Mouse (Mus musculus) left cerebral cortex, postnatal 25 days (tissue): ENCODE data around the gene Tesk2. TPM values are rescaled to one million over a fixed set of nuclear protein-coding genes. Genes with fewer than 3 reads are reported as not detected.

ENCODE experiments used
- DNase-seq, 2 experiments: peaks; one replicate each; pipeline ENCODE4 v3.0.0; 2022; ENCODE audit warnings: low spot score in 2 of 2, mixed read lengths in 1 of 2
- intact Hi-C: fragments of 180-260 bp; cut with DNase I; formaldehyde crosslinking; loops from one replicate; pipeline ENCODE4 v1.15.1; 2025
- total RNA-seq, 2 experiments: library from RNA; stranded (reverse); gene quantifications; 2 replicates each; pipeline ENCODE4 v1.2.3; 2021

Gene Tesk2
- total RNA-seq, 2 experiments from 2014 or later = 4.2 to 5.8 TPM

- intact Hi-C loops = no loop called here
- DNase-seq = no peak
Observed at GRCm38 (mm10) chr4:116708791-116709390, 11.9 kb upstream of the Tesk2 start.

DNA sequence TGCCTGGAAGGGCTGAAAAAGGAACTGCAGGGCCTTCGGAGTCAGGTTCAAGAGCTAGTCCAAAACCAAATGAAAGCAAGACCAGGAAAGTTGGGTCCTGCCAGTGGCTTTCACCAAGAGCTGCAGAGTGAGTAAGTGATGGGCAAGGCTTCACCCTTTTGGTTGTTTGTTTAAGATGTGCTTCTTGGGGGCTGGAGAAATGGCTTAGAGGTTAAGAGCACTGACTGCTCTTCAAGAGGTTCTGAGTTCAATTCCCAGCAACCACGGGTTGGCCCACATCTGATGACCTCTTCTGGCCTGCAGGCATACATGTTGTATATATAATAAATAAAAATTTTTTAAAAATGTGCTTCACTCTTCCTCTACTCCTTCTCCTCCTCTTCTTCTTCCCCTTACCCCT lies 10.6 kb upstream of the Tesk2 start:
- intact Hi-C loops = no loop called here
- no peak for DNase-seq

DNA sequence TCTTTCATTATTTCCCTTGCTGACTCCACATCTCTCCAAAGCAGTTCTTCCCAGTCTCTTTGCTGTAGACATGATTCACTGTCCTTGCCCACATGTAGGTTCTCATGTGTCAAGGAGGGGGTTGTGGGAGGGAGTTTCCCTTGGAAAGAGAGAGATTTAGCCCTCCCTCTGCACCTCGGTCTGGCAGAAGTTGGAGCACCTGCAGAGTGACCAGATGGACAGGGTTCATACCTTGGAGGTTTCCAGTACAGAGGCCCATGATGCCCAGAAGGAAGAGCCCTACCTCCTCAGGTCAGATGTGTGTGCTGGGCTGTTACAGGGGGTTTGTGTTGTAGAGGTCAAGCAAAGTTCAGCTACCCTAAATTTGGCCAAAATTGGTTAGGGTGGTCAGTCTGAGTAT lies 8.2 kb upstream of the Tesk2 start:
- DNase-seq = no peak
- intact Hi-C loops = no loop called here

DNA sequence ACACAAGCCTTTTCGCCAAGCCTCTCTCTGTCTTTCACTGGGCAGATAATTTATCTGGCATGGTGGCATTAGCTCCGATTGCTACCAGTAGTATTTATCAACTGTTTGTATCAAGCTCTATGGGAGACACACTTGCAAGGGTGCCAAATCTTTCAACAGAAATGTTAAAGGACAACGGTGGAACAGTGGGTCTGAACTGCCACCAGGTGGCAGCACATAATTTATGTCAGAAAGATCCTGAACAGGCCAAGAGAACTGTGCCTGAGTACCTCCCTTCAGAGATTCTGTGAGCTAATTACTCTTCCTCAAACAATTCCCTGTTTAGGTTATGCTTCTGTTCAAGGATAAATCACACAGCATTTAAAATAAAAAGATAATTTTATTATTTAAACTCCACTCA lies 1.4 kb upstream of the Tesk2 start:
- intact Hi-C loops = loop anchor here (1.0 kb wide), 1 partner anchor 70 kb away; no protein-coding TSS in a partner anchor

DNA sequence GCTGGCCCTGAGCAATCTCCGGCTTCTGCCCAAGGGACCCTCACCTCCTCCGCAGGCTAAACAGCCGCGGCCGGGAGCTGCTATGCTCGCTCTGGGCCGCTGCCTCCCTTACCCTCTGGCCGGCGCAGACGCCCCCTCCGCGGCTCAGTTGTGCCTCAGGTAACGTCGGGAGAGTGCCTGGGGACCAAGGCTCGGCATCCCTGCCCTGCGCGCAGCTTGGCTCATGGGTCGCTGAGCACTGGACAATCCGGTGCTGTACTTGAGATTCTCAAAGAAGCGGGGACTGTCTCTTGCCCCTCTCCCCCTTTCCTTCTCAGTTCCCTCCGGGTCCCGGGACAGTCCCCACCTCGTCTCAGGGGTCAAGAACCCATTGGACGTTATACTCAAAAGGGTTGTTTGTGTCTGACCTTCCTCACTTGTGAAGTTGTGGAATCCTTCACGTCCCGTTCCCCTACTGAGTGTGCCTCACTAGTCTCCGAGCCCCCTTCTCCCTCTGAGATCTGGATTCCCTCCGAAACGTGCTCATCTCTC lies 415 bp downstream of the Tesk2 start:
- no peak for DNase-seq
- intact Hi-C loops = loop anchor here (5.0 kb wide), 2 partner anchors 271 to 401 kb away; partner anchors contain the start of gene Urod

More for the DNA sequence above, 1.4 kb upstream of the Tesk2 start:
- DNase-seq = peak; percentile 70 to 86

- no peak for DNase-seq
- intact Hi-C loops = loop anchor here (5.0 kb wide), 2 partner anchors 270 to 400 kb away; partner anchors contain the start of gene Urod
Observed at GRCm38 (mm10) chr4:116722230-116722629, 1.5 kb downstream of the Tesk2 start.

GRCm38 (mm10) chr4:116725444-116725843 lies 4.7 kb downstream of the Tesk2 start:
- no peak for DNase-seq
- intact Hi-C loops = no loop called here

DNA sequence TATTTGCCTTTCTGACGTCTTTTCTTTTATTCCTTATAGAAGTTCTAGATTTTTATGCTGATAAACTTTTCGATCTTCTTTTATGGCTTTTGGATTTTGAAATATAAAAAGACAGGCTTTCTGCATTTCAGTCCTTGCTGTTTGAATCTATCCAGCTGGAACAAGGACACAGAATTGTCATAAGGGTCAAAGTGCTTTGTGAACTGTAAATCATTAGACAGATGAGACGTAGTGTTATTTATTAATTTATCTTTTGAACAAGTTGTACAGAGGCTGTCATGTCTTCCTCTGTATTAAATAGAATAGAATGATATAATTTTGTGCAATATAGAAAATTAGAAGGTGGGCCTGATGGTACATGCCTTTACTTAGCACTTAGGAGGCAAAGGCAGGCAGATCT lies 6.7 kb downstream of the Tesk2 start:
- intact Hi-C loops = no loop called here
- no peak for DNase-seq

- intact Hi-C loops = no loop called here
- DNase-seq = no peak
Observed at GRCm38 (mm10) chr4:116729532-116729931, 8.8 kb downstream of the Tesk2 start.

GRCm38 (mm10) chr4:116731077-116731476 lies 10.3 kb downstream of the Tesk2 start:
- intact Hi-C loops = no loop called here

GRCm38 (mm10) chr4:116732355-116732754 lies 11.6 kb downstream of the Tesk2 start:
- intact Hi-C loops = no loop called here
- no peak for DNase-seq

More at GRCm38 (mm10) chr4:116731077-116731476, 10.3 kb downstream of the Tesk2 start:
- DNase-seq = no peak

GRCm38 (mm10) chr4:116734996-116735395 lies 14.2 kb downstream of the Tesk2 start:
- intact Hi-C loops = no loop called here
- no peak for DNase-seq

GRCm38 (mm10) chr4:116738972-116739751 lies 18.4 kb downstream of the Tesk2 start:
- intact Hi-C loops = no loop called here
- peak; percentile 12 to 34 for DNase-seq

- intact Hi-C loops = no loop called here
- peak in 1 of 2 experiments; percentile 26 for DNase-seq
Observed at GRCm38 (mm10) chr4:116749750-116750149, 29.0 kb downstream of the Tesk2 start.

GRCm38 (mm10) chr4:116761914-116762313 lies 41.2 kb downstream of the Tesk2 start:
- intact Hi-C loops = no loop called here
- no peak for DNase-seq

DNA sequence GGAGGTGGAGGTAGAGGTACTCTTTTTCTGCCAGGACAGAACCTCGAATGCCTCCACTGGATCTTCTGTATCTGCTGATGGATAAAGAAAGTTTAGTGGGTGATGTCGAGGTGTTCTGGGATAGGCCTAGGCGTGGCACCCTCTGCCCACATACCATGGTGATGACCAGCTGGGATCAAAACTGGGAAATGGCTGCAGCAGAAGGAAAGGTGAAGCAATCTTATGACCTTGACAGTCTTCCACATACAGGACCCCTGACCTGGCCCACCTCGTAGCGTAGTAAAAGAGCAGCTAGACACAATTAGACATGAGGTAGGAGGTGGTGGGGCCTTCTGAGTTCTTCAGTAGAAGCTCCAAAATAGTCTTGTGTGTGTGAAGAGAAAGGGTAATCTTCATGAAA lies 43.3 kb downstream of the Tesk2 start:
- no peak for DNase-seq
- intact Hi-C loops = no loop called here

DNA sequence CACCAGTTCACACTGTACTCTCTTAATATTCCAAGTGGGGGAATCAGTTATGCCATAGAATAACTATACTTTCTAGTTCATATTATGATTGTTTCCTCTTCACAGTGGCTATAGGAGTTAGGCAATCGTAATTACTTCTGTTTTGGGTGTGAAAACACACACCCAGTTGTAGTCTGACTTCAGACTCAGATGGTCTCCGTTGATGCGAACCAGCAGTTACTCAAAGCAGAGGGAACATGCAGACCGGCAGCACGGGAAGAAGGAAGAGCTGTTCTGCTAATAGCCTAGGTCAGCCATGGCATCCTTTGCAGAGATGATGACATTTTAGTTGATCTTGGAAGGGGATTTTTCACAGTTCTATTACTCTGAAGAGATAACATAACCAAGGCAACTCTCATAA lies 47.8 kb downstream of the Tesk2 start:
- intact Hi-C loops = no loop called here
- DNase-seq = no peak

GRCm38 (mm10) chr4:116769060-116769459 lies 48.3 kb downstream of the Tesk2 start:
- no peak for DNase-seq
- intact Hi-C loops = no loop called here

DNA sequence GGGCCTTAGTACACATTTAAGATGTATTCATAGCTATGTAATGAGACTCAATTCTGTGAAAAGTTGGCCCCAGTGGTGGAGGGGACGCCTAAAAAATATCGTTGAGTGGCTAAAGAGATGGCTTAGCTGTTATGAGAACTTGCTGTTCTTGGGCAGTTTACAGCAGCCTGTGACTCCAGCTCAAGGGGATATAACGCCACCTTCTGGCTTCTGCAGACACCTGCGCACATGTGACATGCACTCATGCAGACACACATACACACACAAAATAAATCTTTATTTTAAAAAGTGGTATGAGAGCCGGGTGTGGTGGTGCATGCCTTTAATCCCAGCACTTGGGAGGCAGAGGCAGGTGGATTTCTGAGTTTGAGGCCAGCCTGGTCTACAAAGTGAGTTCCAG lies 55.6 kb downstream of the Tesk2 start:
- DNase-seq = no peak
- intact Hi-C loops = no loop called here

DNA sequence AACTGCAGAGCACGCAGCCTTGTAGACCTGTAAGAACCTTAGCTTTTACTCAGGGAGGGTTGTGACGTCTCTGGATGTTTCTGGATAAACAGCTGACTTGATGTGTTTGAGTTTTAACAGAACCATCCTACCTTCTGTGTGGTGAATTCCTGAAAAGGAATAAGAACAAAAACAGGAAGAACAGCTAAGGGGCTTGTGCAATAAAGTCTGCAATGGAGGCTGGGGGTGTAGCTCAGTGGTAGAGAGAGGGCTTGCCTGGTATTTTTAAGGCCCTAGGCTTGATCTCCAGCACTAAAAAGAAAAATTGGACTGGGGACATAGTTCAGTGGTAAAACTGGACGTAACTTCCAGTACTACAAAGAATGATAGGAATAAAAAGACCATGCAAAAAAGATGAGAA lies 56.3 kb downstream of the Tesk2 start:
- intact Hi-C loops = no loop called here

GRCm38 (mm10) chr4:116780541-116780940 lies 59.8 kb downstream of the Tesk2 start:
- intact Hi-C loops = no loop called here
- no peak for DNase-seq

More for the DNA sequence above, 56.3 kb downstream of the Tesk2 start:
- DNase-seq = no peak
